Mouse (Mus musculus): ENCODE measurements around the gene Ftsj1. TPM values are rescaled to one million over a fixed set of nuclear protein-coding genes. Genes with fewer than 3 reads are reported as not detected.
A peak's percentile ranks its signal among the peaks of the same experiment; 100 is the strongest.

The Ftsj1 gene
- total and polyA plus RNA-seq, 3 experiments: 51.8 to 124 TPM; not detected in 1

DNA sequence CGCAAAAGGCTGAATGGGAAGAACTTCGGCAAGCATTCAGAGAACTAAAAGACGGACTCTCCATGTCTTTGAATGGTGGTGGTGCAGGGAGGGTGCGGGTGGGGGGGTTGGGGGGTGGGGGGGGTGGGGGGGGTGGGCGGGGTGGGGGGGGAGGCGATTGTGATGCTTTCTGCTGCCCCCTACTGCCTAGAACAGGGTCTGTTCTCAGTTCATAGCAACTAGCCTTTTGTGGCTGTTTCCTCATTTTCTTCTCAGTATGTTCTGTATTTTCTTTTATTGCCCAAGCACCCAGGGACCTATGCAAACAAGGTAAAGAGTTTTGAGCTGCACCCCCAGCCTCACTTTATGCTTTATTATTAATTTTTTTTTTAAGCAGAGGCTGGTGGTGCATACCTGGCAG, 3.6 kb upstream of the Ftsj1 start:
- peaks cover 0 to 11% of the 10 kb centered on the region in 2 experiments; a peak in 2 of 4 replicates for H3K36me3 ChIP-seq (ENCODE audit: control insufficient read depth in 1 of 2, insufficient read depth in 2 of 2, low read length in 2 of 2)
- H3K79me2 ChIP-seq (ENCODE audit: control insufficient read depth, insufficient read depth, low read length, poor library complexity): peaks cover 13% of the 10 kb centered on the region
- H3K27ac ChIP-seq (ENCODE audit: control insufficient read depth, low read depth, low read length): peak overlapping the region; percentile 37; the same call in 1 of the 2 replicates
- DNase-seq (ENCODE audit: low read depth, low spot score): peak; percentile 68
- H3K4me1 ChIP-seq (ENCODE audit: control insufficient read depth in 1 of 2, insufficient read depth in 2 of 2, low read length in 2 of 2): peaks cover 3 to 16% of the 10 kb centered on the region in 2 experiments; a peak in 3 of 4 replicates
- H3K9ac ChIP-seq (ENCODE audit: control insufficient read depth, low read depth, low read length, poor library complexity, severe bottlenecking): peak overlapping the region; percentile 49
- TF ChIP-seq MYB (IDR thresholded peaks at IDR 0.05; ENCODE audit: low read depth, low read length) (no peak), POLR2AphosphoS5 (IDR thresholded peaks at IDR 0.05; ENCODE audit: borderline replicate concordance, low read depth, low read length) (no peak), GABPA (IDR thresholded peaks at IDR 0.05; ENCODE audit: low read depth, low read length) (no peak), GATA1 (IDR thresholded peaks at IDR 0.05; ENCODE audit: low read depth, low read length) (no peak), USF2 (IDR thresholded peaks at IDR 0.05; ENCODE audit: borderline replicate concordance in 1 of 2, insufficient read depth in 1 of 2, low read depth in 1 of 2, low read length in 2 of 2) (no peak), ETS1 (IDR thresholded peaks at IDR 0.05; ENCODE audit: low read depth, low read length) (no peak), RAD21 (IDR thresholded peaks at IDR 0.05; ENCODE audit: low read depth, low read length) (no peak), MXI1 (IDR thresholded peaks at IDR 0.05; ENCODE audit: low read depth, low read length) (no peak), MAZ (IDR thresholded peaks at IDR 0.05; ENCODE audit: low read depth, low read length) (peak; percentile 53; the same call in 1 of the 2 replicates), MYC (IDR thresholded peaks at IDR 0.05; ENCODE audit: low read depth, low read length) (no peak), CTCF (IDR thresholded peaks at IDR 0.05 in 2 of 3, conservative IDR thresholded peaks at IDR 0.05 in 1 of 3; ENCODE audit: control insufficient read depth in 1 of 3, insufficient read depth in 1 of 3, low read depth in 2 of 3, low read length in 3 of 3, poor library complexity in 1 of 3, severe bottlenecking in 1 of 3) (peak; percentile 11 to 59 (median 49); a peak in 4 of 6 replicates), HCFC1 (IDR thresholded peaks at IDR 0.05; ENCODE audit: low read depth, low read length) (peak; percentile 28)
- peak overlapping the region; percentile 13 to 44 for H3K4me3 ChIP-seq (ENCODE audit: control insufficient read depth in 1 of 2, insufficient read depth in 1 of 2, low read depth in 2 of 2, low read length in 2 of 2)
- H3K27me3 ChIP-seq (ENCODE audit: control insufficient read depth in 1 of 2, insufficient read depth in 2 of 2, low read length in 2 of 2): no peaks in the 10 kb centered on the region
- no peaks in the 10 kb centered on the region for H3K9me3 ChIP-seq (replicated peaks; ENCODE audit: insufficient read depth, low read length)

DNA sequence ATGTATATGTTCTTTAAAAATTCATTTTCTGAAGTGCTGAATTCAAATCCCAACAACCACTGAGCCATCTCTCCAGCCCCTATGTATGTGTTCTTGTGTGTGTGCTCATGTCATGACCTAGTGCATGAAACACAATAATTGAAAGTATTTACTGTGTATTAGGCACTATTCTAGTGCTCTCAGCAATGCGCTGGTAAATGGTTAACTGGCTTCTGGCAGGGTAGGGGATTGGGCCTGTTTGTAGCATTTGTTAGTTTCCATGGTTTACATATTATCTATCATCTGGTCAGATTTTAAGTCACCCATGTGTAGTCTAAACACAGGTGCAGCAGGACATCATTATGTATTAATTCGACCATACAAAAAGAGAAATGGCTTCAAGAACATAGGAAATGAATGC, 1.5 kb upstream of the Ftsj1 start:
- Histone ChIP-seq H3K79me2 (ENCODE audit: control insufficient read depth, insufficient read depth, low read length, poor library complexity) (peaks cover 15% of the 10 kb centered on the region), H3K27ac (ENCODE audit: control insufficient read depth, low read depth, low read length) (no peak overlapping the region), H3K9me3 (replicated peaks; ENCODE audit: insufficient read depth, low read length) (no peaks in the 10 kb centered on the region), H3K27me3 (ENCODE audit: control insufficient read depth in 1 of 2, insufficient read depth in 2 of 2, low read length in 2 of 2) (no peaks in the 10 kb centered on the region), H3K4me1 (ENCODE audit: control insufficient read depth in 1 of 2, insufficient read depth in 2 of 2, low read length in 2 of 2) (peaks cover 3 to 18% of the 10 kb centered on the region in 2 experiments; a peak in 3 of 4 replicates), H3K36me3 (ENCODE audit: control insufficient read depth in 1 of 2, insufficient read depth in 2 of 2, low read length in 2 of 2) (peaks cover 0 to 11% of the 10 kb centered on the region in 2 experiments; a peak in 2 of 4 replicates), H3K9ac (ENCODE audit: control insufficient read depth, low read depth, low read length, poor library complexity, severe bottlenecking) (no peak overlapping the region), H3K4me3 (ENCODE audit: control insufficient read depth in 1 of 2, insufficient read depth in 1 of 2, low read depth in 2 of 2, low read length in 2 of 2) (no peak overlapping the region)
- TF ChIP-seq MAZ (IDR thresholded peaks at IDR 0.05; ENCODE audit: low read depth, low read length) (no peak), NRF1 (IDR thresholded peaks at IDR 0.05; ENCODE audit: insufficient read depth, low read depth, low read length, poor library complexity, severe bottlenecking) (no peak), GABPA (IDR thresholded peaks at IDR 0.05; ENCODE audit: low read depth, low read length) (no peak), UBTF (IDR thresholded peaks at IDR 0.05; ENCODE audit: borderline replicate concordance, insufficient read depth, low read depth, low read length) (no peak), TBP (IDR thresholded peaks at IDR 0.05; ENCODE audit: low read depth, low read length) (no peak), MEF2A (IDR thresholded peaks at IDR 0.05; ENCODE audit: extremely low read depth, insufficient replicate concordance, low read depth, low read length, poor library complexity, severe bottlenecking) (no peak), SIN3A (IDR thresholded peaks at IDR 0.05; ENCODE audit: low read length) (no peak), CTCF (IDR thresholded peaks at IDR 0.05 in 2 of 3, conservative IDR thresholded peaks at IDR 0.05 in 1 of 3; ENCODE audit: control insufficient read depth in 1 of 3, insufficient read depth in 1 of 3, low read depth in 2 of 3, low read length in 3 of 3, poor library complexity in 1 of 3, severe bottlenecking in 1 of 3) (no peak), MAX (IDR thresholded peaks at IDR 0.05; ENCODE audit: low read length) (no peak), USF1 (IDR thresholded peaks at IDR 0.05; ENCODE audit: low read depth, low read length) (no peak), CHD2 (IDR thresholded peaks at IDR 0.05; ENCODE audit: low read length) (no peak), EP300 (IDR thresholded peaks at IDR 0.05; ENCODE audit: low read depth in 1 of 2, low read length in 2 of 2) (no peak), NELFE (IDR thresholded peaks at IDR 0.05; ENCODE audit: low read depth, low read length) (no peak), JUND (IDR thresholded peaks at IDR 0.05; ENCODE audit: low read depth, low read length) (no peak), KAT2A (conservative IDR thresholded peaks at IDR 0.05; ENCODE audit: low read depth, low read length) (no peak), TAL1 (IDR thresholded peaks at IDR 0.05; ENCODE audit: low read length) (no peak), ZMIZ1 (IDR thresholded peaks at IDR 0.05; ENCODE audit: low read depth, low read length) (no peak), USF2 (IDR thresholded peaks at IDR 0.05; ENCODE audit: borderline replicate concordance in 1 of 2, insufficient read depth in 1 of 2, low read depth in 1 of 2, low read length in 2 of 2) (no peak), BHLHE40 (IDR thresholded peaks at IDR 0.05; ENCODE audit: borderline replicate concordance, low read depth, low read length) (no peak), POLR2A (IDR thresholded peaks at IDR 0.05; ENCODE audit: control insufficient read depth in 1 of 2, insufficient read depth in 1 of 2, low read depth in 1 of 2, low read length in 2 of 2, poor library complexity in 1 of 2) (no peak)
- peak; percentile 36 for DNase-seq (ENCODE audit: low read depth, low spot score)
